Mouse (Mus musculus): Measurements from ENCODE around the gene Ccl5. TPM values are rescaled to one million over a fixed set of nuclear protein-coding genes. Genes with fewer than 3 reads are reported as not detected.

Ccl5 gene
- polyA plus RNA-seq, 1 experiment = not detected

- no peak for TF ChIP-seq GATA1 (IDR thresholded peaks at IDR 0.05; ENCODE audit: low read length)
Observed at GRCm38 (mm10) chr11:83504308-83504707, 26.0 kb downstream of the Ccl5 start.

- TF ChIP-seq GATA1 (IDR thresholded peaks at IDR 0.05; ENCODE audit: low read length) = no peak
Observed at GRCm38 (mm10) chr11:83495571-83495970, 34.7 kb downstream of the Ccl5 start.

- no peak for TF ChIP-seq GATA1 (IDR thresholded peaks at IDR 0.05; ENCODE audit: low read length)
Observed at GRCm38 (mm10) chr11:83491488-83491887, 38.8 kb downstream of the Ccl5 start.

Other genes with a start within 250 kb of the Ccl5 start
- gene Slfn14, start 243.8 kb downstream of the Ccl5 start, polyA plus RNA-seq (2012) = 0.02 TPM in 2 replicates
- gene Ap2b1, start 231.5 kb downstream of the Ccl5 start, polyA plus RNA-seq (2012) = 14.0 and 19.2 TPM in 2 replicates
- gene Pex12, start 227.9 kb downstream of the Ccl5 start, polyA plus RNA-seq (2012) = 3.4 and 5.4 TPM in 2 replicates
- gene Rasl10b, start 121.4 kb downstream of the Ccl5 start, polyA plus RNA-seq (2012) = 0.16 and 0.17 TPM in 2 replicates
- gene Gas2l2, start 101.1 kb downstream of the Ccl5 start, polyA plus RNA-seq (2012) = not detected in 2 replicates
- gene 1700020L24Rik, start 92.8 kb downstream of the Ccl5 start, polyA plus RNA-seq (2012) = not detected in 2 replicates
- gene Mmp28, start 67.4 kb downstream of the Ccl5 start, polyA plus RNA-seq (2012) = not detected in 2 replicates
- gene Taf15, start 57.4 kb downstream of the Ccl5 start, polyA plus RNA-seq (2012) = 56.0 and 73.0 TPM in 2 replicates
- not detected in 2 replicates for gene Heatr9, start 8.3 kb downstream of the Ccl5 start, polyA plus RNA-seq (2012)
- gene Ccl9, start 48.1 kb upstream of the Ccl5 start, polyA plus RNA-seq (2012) = not detected in 2 replicates
- gene Ccl6, start 62.6 kb upstream of the Ccl5 start, polyA plus RNA-seq (2012) = not detected in 2 replicates
- not detected in 2 replicates for gene Rpl9-ps1, start 115.1 kb upstream of the Ccl5 start, polyA plus RNA-seq (2012)
- gene Ccl3, start 118.8 kb upstream of the Ccl5 start, polyA plus RNA-seq (2012) = not detected in 2 replicates
- not detected in 2 replicates for gene Ccl4, start 132.1 kb upstream of the Ccl5 start, polyA plus RNA-seq (2012)
- gene Wfdc17, start 173.5 kb upstream of the Ccl5 start, polyA plus RNA-seq (2012) = not detected in 2 replicates
- not detected in 2 replicates for gene Wfdc18, start 178.5 kb upstream of the Ccl5 start, polyA plus RNA-seq (2012)
- gene Wfdc21, start 216.4 kb upstream of the Ccl5 start, polyA plus RNA-seq (2012) = not detected in 2 replicates
- gene Heatr6, start 223.2 kb upstream of the Ccl5 start, polyA plus RNA-seq (2012) = 6.4 and 11.9 TPM in 2 replicates